Mouse (Mus musculus): Measurements from ENCODE around the gene Irgq.

- TF ChIP-seq GATA1 (IDR thresholded peaks at IDR 0.05; ENCODE audit: low read length) (no peak), TAL1 (IDR thresholded peaks at IDR 0.05; ENCODE audit: low read length) (no peak)
Measured at GRCm38 (mm10) chr7:24522805-24523204, 7.7 kb upstream of the Irgq start.
